Mouse (Mus musculus) left cerebral cortex, postnatal 4 days (tissue): ENCODE measurements around the gene Vwa3a. TPM values are rescaled to one million over a fixed set of nuclear protein-coding genes. Genes with fewer than 3 reads are reported as not detected.

Source experiments
- DNase-seq: peaks from one replicate; pipeline ENCODE4 v3.0.0-alpha.2; 2022
- intact Hi-C: fragments of 180-260 bp; cut with DNase I; formaldehyde crosslinking; loops from one replicate; pipeline ENCODE4 v1.15.1; 2025
- total RNA-seq, 2 experiments: library from RNA; stranded (reverse); gene quantifications; 2 replicates each; pipeline ENCODE4 v1.2.3; 2021

Vwa3a gene
- total RNA-seq, 2 experiments from 2014 or later = 5.4 to 8.2 TPM

DNA sequence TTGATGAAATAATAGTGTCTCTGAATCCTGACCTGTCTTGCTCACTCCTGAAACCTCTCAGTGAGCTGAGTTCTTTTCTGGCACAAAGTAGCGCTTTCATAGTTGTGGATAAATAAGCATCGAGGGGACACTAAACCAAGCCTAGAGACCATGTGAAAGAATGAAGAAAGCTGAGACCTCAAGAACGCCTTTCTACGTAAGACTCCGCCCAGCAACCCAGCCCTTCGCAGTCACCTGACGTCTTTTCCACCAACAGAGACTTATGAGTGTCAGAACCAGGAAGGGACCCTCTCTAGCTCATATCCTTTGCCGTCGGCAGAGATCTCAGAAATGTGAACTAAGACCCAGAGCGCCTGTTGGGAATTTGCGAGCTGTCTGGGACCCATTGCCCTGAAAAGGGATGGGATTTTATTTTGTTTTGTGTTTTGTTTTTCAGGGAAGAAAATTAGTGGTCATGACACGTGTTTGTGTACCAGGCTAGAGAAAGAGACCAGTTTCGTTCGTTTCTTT is 95.8 kb downstream of the Vwa3a start:
- DNase-seq = peak; percentile 50
- intact Hi-C loops = loop anchor here (2.0 kb wide), 1 partner anchor 82 kb away; the partner anchor contains the start of gene Polr3e

GRCm38 (mm10) chr7:120835449-120836359 is 96.6 kb downstream of the Vwa3a start:
- intact Hi-C loops = loop anchor here (2.0 kb wide), 1 partner anchor 81 kb away; the partner anchor contains the start of gene Polr3e
- DNase-seq = peak; percentile 91

GRCm38 (mm10) chr7:120836361-120836760 is 97.2 kb downstream of the Vwa3a start:
- no peak for DNase-seq
- intact Hi-C loops = no loop called here

GRCm38 (mm10) chr7:120838436-120839160 is 99.5 kb downstream of the Vwa3a start:
- no peak for DNase-seq
- intact Hi-C loops = no loop called here

GRCm38 (mm10) chr7:120839786-120840185 is 100.7 kb downstream of the Vwa3a start:
- intact Hi-C loops = no loop called here
- DNase-seq = no peak

DNA sequence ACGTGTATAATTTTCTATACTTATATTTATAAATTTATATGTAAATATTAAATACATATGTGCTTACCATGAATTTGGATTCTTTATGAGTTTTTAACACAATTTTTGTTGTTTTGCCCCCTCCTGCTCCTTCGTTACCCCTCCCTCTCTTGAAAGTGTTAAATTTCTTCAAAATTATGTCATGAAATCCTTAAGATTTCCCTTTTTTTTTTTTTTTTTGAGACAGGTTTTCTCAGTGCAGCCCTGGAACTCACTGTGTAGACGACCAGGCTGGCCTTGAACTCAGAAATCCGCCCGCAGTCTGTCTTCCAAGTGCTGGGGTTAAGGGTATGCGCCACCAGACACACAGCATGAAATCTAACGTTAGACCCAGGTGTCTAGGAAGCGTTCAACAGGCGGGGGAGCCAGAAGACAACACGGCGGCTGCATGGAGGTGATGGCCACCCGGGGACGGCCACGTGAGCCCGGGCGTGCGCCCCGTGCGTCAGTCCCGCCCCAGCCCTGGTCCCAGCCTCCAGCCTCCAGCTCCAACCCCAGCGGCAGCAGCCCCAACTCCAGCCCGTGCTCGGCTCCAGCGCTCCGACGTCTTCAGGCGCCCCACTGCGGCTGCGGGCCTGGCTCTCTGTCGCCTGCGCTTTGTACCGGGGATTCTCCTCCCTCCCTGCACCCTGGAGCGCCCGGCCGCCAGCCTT is 103.4 kb downstream of the Vwa3a start, which contains the start of gene Eef2k:
TSS of gene Eef2k (plus strand) at position 487 of the 692 bp plus-strand sequence.
- DNase-seq = peak; percentile 87
- intact Hi-C loops = no loop called here

DNA sequence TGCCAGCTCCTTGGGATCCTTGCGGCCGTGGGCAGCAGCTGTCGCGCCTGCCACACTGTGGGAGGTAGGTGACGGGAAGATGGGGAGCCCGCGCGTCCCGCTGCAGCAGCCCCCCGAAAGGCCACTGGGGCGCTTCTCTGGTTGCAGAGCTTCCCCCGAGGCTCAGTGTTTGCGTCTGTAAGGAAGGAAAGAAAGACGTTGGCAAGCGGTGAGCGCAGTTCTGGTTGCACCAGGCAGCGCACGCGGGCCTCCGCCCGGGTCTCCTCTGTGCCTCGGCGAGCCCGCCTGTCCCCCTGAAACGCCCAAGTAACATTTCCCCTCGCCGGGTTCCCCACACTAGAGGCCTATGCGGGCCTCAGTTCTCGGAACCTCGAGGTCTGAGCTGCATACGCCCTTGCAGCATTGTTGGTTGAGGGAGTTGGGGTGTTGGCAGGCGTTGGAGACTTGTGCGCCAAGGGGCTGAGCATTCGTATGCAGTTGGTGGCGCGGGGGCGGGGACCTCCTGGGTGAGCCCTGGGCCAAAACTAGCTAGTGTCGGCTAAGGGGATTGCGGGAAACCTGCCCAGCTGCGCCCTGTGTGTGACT is 104.0 kb downstream of the Vwa3a start:
- peak; percentile 96 for DNase-seq
- intact Hi-C loops = no loop called here

- intact Hi-C loops = no loop called here
- DNase-seq = no peak
Observed at GRCm38 (mm10) chr7:120843852-120844435, 104.8 kb downstream of the Vwa3a start.

DNA sequence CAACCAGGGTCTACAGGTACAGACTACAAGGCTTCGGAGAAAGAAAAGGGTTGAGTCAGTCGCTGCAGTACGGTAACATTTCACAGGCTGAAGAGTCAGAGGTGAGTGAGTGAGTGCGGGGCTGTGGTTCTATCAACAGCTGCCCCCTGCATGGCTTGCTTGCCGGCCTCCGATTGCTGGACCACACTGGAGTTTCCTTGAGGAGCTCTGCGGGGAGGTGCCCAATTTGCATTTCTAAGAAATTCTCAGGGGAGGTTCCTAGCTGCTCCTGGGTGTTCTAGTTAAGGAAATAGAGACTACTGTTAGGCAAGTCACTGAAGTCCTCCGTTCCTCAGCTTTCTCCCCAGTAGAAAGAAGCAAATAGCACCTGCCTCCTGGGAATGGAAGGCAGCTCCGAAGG is 105.6 kb downstream of the Vwa3a start:
- intact Hi-C loops = no loop called here

DNA sequence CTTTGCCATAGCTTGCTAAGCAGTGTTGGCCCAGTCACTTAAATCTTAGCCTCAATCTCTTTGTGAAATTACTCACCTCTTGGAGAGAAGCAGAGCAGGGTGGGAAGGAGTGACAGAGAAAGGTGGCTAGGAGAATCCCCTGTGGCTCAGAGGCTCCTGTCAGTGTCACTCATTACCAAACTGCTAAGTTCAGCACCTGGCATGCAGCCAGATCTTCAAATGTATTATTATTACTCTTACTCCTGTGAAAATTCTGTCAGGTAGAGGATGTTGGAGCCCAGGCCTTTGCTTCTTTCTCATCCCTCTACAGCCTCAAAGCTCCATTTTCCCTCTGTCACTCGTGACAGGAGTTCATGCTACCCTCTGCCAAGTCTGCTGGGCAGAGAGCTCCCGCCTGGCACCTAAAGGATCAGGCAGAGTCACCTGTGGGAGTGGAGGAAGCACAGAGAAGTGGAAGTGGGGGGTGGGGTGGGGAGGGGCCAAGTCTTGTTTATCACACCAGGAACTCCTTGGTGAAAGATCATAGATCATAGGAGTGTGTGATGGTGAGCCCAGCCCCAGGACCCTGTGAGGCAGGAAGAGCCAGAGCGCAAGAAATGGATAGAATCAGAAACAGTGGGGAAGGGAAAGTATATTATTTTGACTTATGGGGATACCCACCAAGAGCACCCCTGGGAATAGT is 109.9 kb downstream of the Vwa3a start:
- DNase-seq = no peak
- intact Hi-C loops = no loop called here

More for the DNA sequence above, 105.6 kb downstream of the Vwa3a start:
- no peak for DNase-seq

- no peak for DNase-seq
- intact Hi-C loops = no loop called here
Observed at GRCm38 (mm10) chr7:120850165-120850564, 111.0 kb downstream of the Vwa3a start.

Other genes with a start within 250 kb of the Vwa3a start
- gene Uqcrc2, start 104.1 kb upstream of the Vwa3a start, total RNA-seq = 100 to 1,000 TPM; 187 to 198 TPM
- under 1 TPM in 1 of 2 experiments, not detected in 1; 0.26 TPM for gene Pdzd9, start 69.0 kb upstream of the Vwa3a start, total RNA-seq
- 10 to 100 TPM; 46.2 to 50.0 TPM for gene Mosmo, start 61.7 kb upstream of the Vwa3a start, total RNA-seq
- gene Gm5737, start 73.0 kb downstream of the Vwa3a start, total RNA-seq = under 1 TPM; 0.28 to 0.40 TPM
- 10 to 100 TPM; 74.3 to 74.6 TPM for gene Eef2k, start 103.5 kb downstream of the Vwa3a start, total RNA-seq
- gene Polr3e, start 178.4 kb downstream of the Vwa3a start, total RNA-seq = 10 to 100 TPM; 37.9 to 38.1 TPM
- 10 to 100 TPM in 1 of 2 experiments, 1 to 10 TPM in 1; 8.5 to 11.4 TPM for gene Cdr2, start 243.0 kb downstream of the Vwa3a start, total RNA-seq
- not detected for gene Mfsd13b, start 243.2 kb downstream of the Vwa3a start, total RNA-seq